Mouse (Mus musculus) lung, postnatal 0 days (tissue): Measurements from ENCODE around the gene Mosmo. TPM values are rescaled to one million over a fixed set of nuclear protein-coding genes. Genes with fewer than 3 reads are reported as not detected.

Experiments used
- ATAC-seq: fragments of 200-750 bp; cut with Nextera tagmentation; 2 replicates; pipeline ENCODE4 v1.8.0; 2017; ENCODE audit warnings: moderate library complexity
- DNase-seq: peaks from one replicate; pipeline ENCODE4 v3.0.0-alpha.2; 2016; ENCODE audit warnings: low spot score
- H3K27ac ChIP-seq: fragments of 300-500 bp; sonication (generic); 2 replicates; pipeline ENCODE4 v1.5.1; 2014; ENCODE audit warnings: antibody characterized with exemption, mild to moderate bottlenecking, low read length, mixed read lengths
- H3K27me3 ChIP-seq: fragments of 300-500 bp; sonication (generic); replicated peaks from 2 replicates; pipeline ENCODE4 v1.6.1; 2014; ENCODE audit warnings: low read length, mixed read lengths; ENCODE audit not compliant: insufficient read depth
- H3K36me3 ChIP-seq: fragments of 300-500 bp; sonication (generic); 2 replicates; pipeline ENCODE4 v1.6.1; 2014; ENCODE audit warnings: low read length, mixed read lengths; ENCODE audit not compliant: insufficient read depth
- H3K4me1 ChIP-seq: fragments of 300-500 bp; sonication (generic); 2 replicates; pipeline ENCODE4 v1.6.1; 2014; ENCODE audit warnings: antibody characterized with exemption, low read depth, low read length, mixed read lengths; ENCODE audit not compliant: insufficient read depth
- H3K4me2 ChIP-seq: fragments of 300-500 bp; sonication (generic); replicated peaks from 2 replicates; pipeline ENCODE4 v1.6.1; 2014; ENCODE audit warnings: low read depth, mild to moderate bottlenecking, low read length, moderate library complexity, mixed read lengths
- H3K4me3 ChIP-seq: fragments of 300-500 bp; sonication (generic); 2 replicates; pipeline ENCODE4 v1.5.1; 2014; ENCODE audit warnings: low read depth, low read length
- H3K9ac ChIP-seq: fragments of 300-500 bp; sonication (generic); replicated peaks from 2 replicates; pipeline ENCODE4 v1.6.1; 2014; ENCODE audit warnings: low read depth, mild to moderate bottlenecking
- H3K9me3 ChIP-seq: fragments of 300-500 bp; sonication (generic); 2 replicates; pipeline ENCODE4 v1.6.1; 2016; ENCODE audit warnings: low read length, mixed read lengths
- EP300 ChIP-seq: IDR thresholded peaks from 2 replicates; pipeline ENCODE4 v1.6.1; 2016; ENCODE audit warnings: antibody characterized with exemption, mild to moderate bottlenecking, control low read depth
- WGBS: fragments of 180-500 bp; shearing (Covaris S2); extraction: QIAGEN DNeasy Blood & Tissue Kit; methylation state at CpG from one replicate; pipeline ENCODE4 v1.1.7; 2014; 5-methylcytosine and 5-hydroxymethylcytosine counted together
- polyA plus RNA-seq: library from polyadenylated mRNA; unstranded; fragments of >200 nt; fragmentation: Nextera tagmentation; extraction: Ambion mirVana; gene quantifications from 2 replicates; pipeline ENCODE4 v1.2.1, GENCODE M21; 2015

Mosmo gene
- polyA plus RNA-seq, 1 experiment from 2014 or later = 13.1 TPM

GRCm38 (mm10) chr7:120778012-120778411 is 100.6 kb downstream of the Mosmo start:
- H3K4me3 ChIP-seq = no peak overlapping the region
- 36% methylated on average over 2 of the region's 2 CpGs for WGBS
- no peak for TF ChIP-seq EP300
- no peaks in the 10 kb centered on the region for H3K9me3 ChIP-seq
- ATAC-seq = no peak
- no peaks in the 10 kb centered on the region for H3K27me3 ChIP-seq
- H3K27ac ChIP-seq = no peak overlapping the region
- no peaks in the 10 kb centered on the region for H3K36me3 ChIP-seq
- H3K4me1 ChIP-seq = no peaks in the 10 kb centered on the region
- H3K4me2 ChIP-seq = no peak overlapping the region
- DNase-seq = no peak
- no peak overlapping the region for H3K9ac ChIP-seq

Other genes with a start within 250 kb of the Mosmo start
- 118 and 123 TPM in 2 replicates for gene Uqcrc2, start 42.4 kb upstream of the Mosmo start, polyA plus RNA-seq
- 0.24 and 0.31 TPM in 2 replicates for gene Pdzd9, start 7.3 kb upstream of the Mosmo start, polyA plus RNA-seq
- 2.4 and 3.3 TPM in 2 replicates for gene Vwa3a, start 61.7 kb downstream of the Mosmo start, polyA plus RNA-seq
- gene Gm5737, start 134.7 kb downstream of the Mosmo start, polyA plus RNA-seq = not detected in 2 replicates
- 16.0 and 16.8 TPM in 2 replicates for gene Eef2k, start 165.2 kb downstream of the Mosmo start, polyA plus RNA-seq
- gene Polr3e, start 240.1 kb downstream of the Mosmo start, polyA plus RNA-seq = 14.4 and 14.6 TPM in 2 replicates